Mouse (Mus musculus): Measurements from ENCODE around the gene Pknox1.

DNA sequence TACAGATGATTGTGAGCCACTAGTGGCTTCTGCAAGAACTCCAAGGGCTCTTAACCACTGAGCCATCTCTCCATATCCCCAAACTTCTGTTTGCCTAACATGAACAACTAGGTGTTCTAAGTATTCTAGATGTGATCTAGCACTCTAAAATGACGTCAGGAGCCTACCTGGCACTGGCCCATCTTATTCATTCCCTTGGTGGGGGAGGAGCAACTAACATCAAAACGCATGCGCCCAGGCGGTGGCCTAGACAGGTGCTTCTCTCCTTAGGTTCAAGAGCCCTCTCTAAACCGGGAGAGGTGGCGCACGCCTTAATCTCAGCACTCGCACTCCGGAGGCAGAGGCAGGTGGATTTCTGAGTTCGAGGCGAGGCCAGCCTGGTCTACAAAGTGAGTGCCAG is 71.2 kb downstream of the Pknox1 start:
- TF ChIP-seq TAL1 (IDR thresholded peaks at IDR 0.05; ENCODE audit: low read length) (no peak), GATA1 (IDR thresholded peaks at IDR 0.05; ENCODE audit: low read length) (no peak)

Data from erythroblast, embryonic 14.5 days (primary cell).